Mouse (Mus musculus) stomach, postnatal 0 days (tissue): Measurements from ENCODE around the gene Tmem121b. TPM values are rescaled to one million over a fixed set of nuclear protein-coding genes. Genes with fewer than 3 reads are reported as not detected.
A peak's percentile ranks its signal among the peaks of the same experiment; 100 is the strongest.

Source experiments
- ATAC-seq: fragments of 200-750 bp; cut with Nextera tagmentation; 2 replicates; pipeline ENCODE4 v1.8.0; 2017; ENCODE audit not compliant: low FRiP score, low TSS enrichment
- DNase-seq: peaks from one replicate; pipeline ENCODE4 v3.0.0-alpha.2; 2016; ENCODE audit warnings: low spot score
- H3K27ac ChIP-seq: fragments of 300-500 bp; sonication (generic); replicated peaks from 2 replicates; pipeline ENCODE4 v1.5.1; 2014; ENCODE audit warnings: mild to moderate bottlenecking, control low read depth
- H3K27me3 ChIP-seq: fragments of 300-500 bp; sonication (generic); 2 replicates; pipeline ENCODE4 v1.6.1; 2014; ENCODE audit warnings: low read length; ENCODE audit not compliant: control insufficient read depth, insufficient read depth
- H3K36me3 ChIP-seq: fragments of 300-500 bp; sonication (generic); 2 replicates; pipeline ENCODE4 v1.6.1; 2014; ENCODE audit warnings: low read length, mixed read lengths; ENCODE audit not compliant: control insufficient read depth, insufficient read depth
- H3K4me1 ChIP-seq: fragments of 300-500 bp; sonication (generic); replicated peaks from 2 replicates; pipeline ENCODE4 v1.6.1; 2014; ENCODE audit warnings: antibody characterized with exemption; ENCODE audit not compliant: control insufficient read depth, insufficient read depth
- H3K4me2 ChIP-seq: fragments of 300-500 bp; sonication (generic); replicated peaks from 2 replicates; pipeline ENCODE4 v1.6.1; 2014; ENCODE audit warnings: low read depth, mild to moderate bottlenecking, control low read depth, moderate library complexity
- H3K4me3 ChIP-seq: fragments of 300-500 bp; sonication (generic); 2 replicates; pipeline ENCODE4 v1.5.1; 2014; ENCODE audit warnings: low read depth, low read length, control low read depth
- H3K9ac ChIP-seq: fragments of 300-500 bp; sonication (generic); 2 replicates; pipeline ENCODE4 v1.6.1; 2014; ENCODE audit warnings: mild to moderate bottlenecking, low read length, control low read depth, mixed read lengths
- H3K9me3 ChIP-seq: fragments of 300-500 bp; sonication (generic); 2 replicates; pipeline ENCODE4 v1.6.1; 2016; ENCODE audit warnings: low read length; ENCODE audit not compliant: control insufficient read depth
- CTCF ChIP-seq: IDR thresholded peaks from 2 replicates; pipeline ENCODE4 v1.5.1; 2016; ENCODE audit warnings: antibody characterized with exemption, low read depth, mild to moderate bottlenecking, moderate library complexity
- EP300 ChIP-seq: optimal IDR thresholded peaks from 2 replicates; pipeline ENCODE3; 2016; ENCODE audit warnings: antibody characterized with exemption
- WGBS: fragments of 180-500 bp; shearing (Covaris S2); extraction: QIAGEN DNeasy Blood & Tissue Kit; methylation state at CpG from one replicate; pipeline ENCODE4 v1.1.7; 2014; 5-methylcytosine and 5-hydroxymethylcytosine counted together
- polyA plus RNA-seq: library from polyadenylated mRNA; unstranded; fragments of >200 nt; fragmentation: Nextera tagmentation; extraction: Ambion mirVana; gene quantifications from 2 replicates; pipeline ENCODE4 v1.2.1, GENCODE M21; 2015

The Tmem121b gene
- polyA plus RNA-seq, 1 experiment from 2014 or later: 0.02 TPM

GRCm38 (mm10) chr6:120468259-120468658, 25.3 kb downstream of the Tmem121b start:
- Histone ChIP-seq H3K9ac (no peak overlapping the region), H3K27me3 (peaks cover 2% of the 10 kb centered on the region; the same call in 1 of the 2 replicates), H3K36me3 (no peaks in the 10 kb centered on the region), H3K27ac (no peak overlapping the region), H3K4me1 (no peaks in the 10 kb centered on the region), H3K4me2 (no peak overlapping the region), H3K4me3 (no peak overlapping the region), H3K9me3 (no peaks in the 10 kb centered on the region)
- ATAC-seq (no peak), DNase-seq (no peak)
- 88% methylated on average over 4 of the region's 4 CpGs for WGBS
- TF ChIP-seq CTCF (no peak), EP300 (no peak)

- 74% methylated on average over 10 of the region's 10 CpGs for WGBS
- H3K27me3 ChIP-seq: peaks cover 2% of the 10 kb centered on the region; the same call in 1 of the 2 replicates
- no peak overlapping the region for H3K4me3 ChIP-seq
- no peak overlapping the region for H3K27ac ChIP-seq
- no peaks in the 10 kb centered on the region for H3K36me3 ChIP-seq
- H3K4me1 ChIP-seq: no peaks in the 10 kb centered on the region
- H3K9me3 ChIP-seq: no peaks in the 10 kb centered on the region
- no peak overlapping the region for H3K4me2 ChIP-seq
- no peak for DNase-seq
- no peak for ATAC-seq
- no peak for TF ChIP-seq CTCF
- TF ChIP-seq EP300: no peak
- H3K9ac ChIP-seq: no peak overlapping the region
Measured at GRCm38 (mm10) chr6:120466609-120467329, 26.8 kb downstream of the Tmem121b start.

GRCm38 (mm10) chr6:120465393-120465792, 28.2 kb downstream of the Tmem121b start:
- WGBS: 64% methylated on average over 4 of the region's 4 CpGs
- Histone ChIP-seq H3K27ac (no peak overlapping the region), H3K36me3 (no peaks in the 10 kb centered on the region), H3K4me1 (no peaks in the 10 kb centered on the region), H3K9ac (no peak overlapping the region), H3K4me2 (no peak overlapping the region), H3K4me3 (no peak overlapping the region), H3K27me3 (peaks cover 2% of the 10 kb centered on the region; the same call in 1 of the 2 replicates), H3K9me3 (no peaks in the 10 kb centered on the region)
- no peak for TF ChIP-seq CTCF
- TF ChIP-seq EP300: no peak
- ATAC-seq: no peak
- no peak for DNase-seq

- Histone ChIP-seq H3K36me3 (no peaks in the 10 kb centered on the region), H3K9ac (peak overlapping the region; percentile 14; the same call in 1 of the 2 replicates), H3K4me2 (peak overlapping the region; percentile 86), H3K27me3 (peaks cover 2% of the 10 kb centered on the region; the same call in 1 of the 2 replicates), H3K4me1 (no peaks in the 10 kb centered on the region), H3K9me3 (no peaks in the 10 kb centered on the region), H3K27ac (no peak overlapping the region), H3K4me3 (peak overlapping the region; percentile 62)
- ATAC-seq: no peak
- TF ChIP-seq EP300 (no peak), CTCF (no peak)
- WGBS: 49% methylated on average over 9 of the region's 9 CpGs
- no peak for DNase-seq
Measured at GRCm38 (mm10) chr6:120464406-120464939, 29.1 kb downstream of the Tmem121b start.

- no peak for DNase-seq
Measured at GRCm38 (mm10) chr6:120463884-120464283, 29.7 kb downstream of the Tmem121b start.

More at GRCm38 (mm10) chr6:120463884-120464283, 29.7 kb downstream of the Tmem121b start:
- no peaks in the 10 kb centered on the region for H3K9me3 ChIP-seq
- peak overlapping the region; percentile 74 for H3K9ac ChIP-seq
- H3K27ac ChIP-seq: no peak overlapping the region
- 0 out of 2 replicates have a peak, but pooled peaks have one; percentile 5 for ATAC-seq
- WGBS: 6% methylated on average over 11 of the region's 11 CpGs
- H3K4me3 ChIP-seq: peak overlapping the region; percentile 62
- H3K4me2 ChIP-seq: peak overlapping the region; percentile 86
- peaks cover 2% of the 10 kb centered on the region; the same call in 1 of the 2 replicates for H3K27me3 ChIP-seq
- TF ChIP-seq CTCF (peak; percentile 28), EP300 (no peak)
- H3K36me3 ChIP-seq: no peaks in the 10 kb centered on the region
- H3K4me1 ChIP-seq: no peaks in the 10 kb centered on the region
